Mouse (Mus musculus) heart, postnatal 0 days (tissue): ENCODE data around the gene Rasgrp3.

Source experiments
- CTCF ChIP-seq: IDR thresholded peaks from 2 replicates; pipeline ENCODE4 v1.5.1; 2016; ENCODE audit warnings: antibody characterized with exemption, control low read depth, low read depth
- EP300 ChIP-seq: IDR thresholded peaks from 2 replicates; pipeline ENCODE4 v1.6.1; 2016; ENCODE audit warnings: antibody characterized with exemption, low read depth

- TF ChIP-seq EP300 (no peak), CTCF (no peak)
These were observed 28.8 kb downstream of the Rasgrp3 start for GRCm38 (mm10) chr17:75464331-75464982.
